Mouse (Mus musculus) neutrophil, adult 5-6 weeks (primary cell): ENCODE measurements at regions not wholly inside any gene's neighbourhood (a gene's known extent, or its start where the extent isn't known, plus 50 kb on each side); places are given as distances from the start of the nearest gene placed in this dataset.

Experiments
- ATAC-seq: fragments of 151-379, 151-347 bp; 2 replicates; pipeline ENCODE4 v1.8.0; 2017; ENCODE audit warnings: mild to moderate bottlenecking, moderate TSS enrichment; ENCODE audit not compliant: insufficient number of reproducible peaks, poor library complexity, low FRiP score, severe bottlenecking; ENCODE audit errors: extremely low read depth

- ATAC-seq, result no peak
These were observed 118.1 kb upstream of the Gm26657 start for GRCm38 (mm10) chr4:56621782-56622181.

DNA sequence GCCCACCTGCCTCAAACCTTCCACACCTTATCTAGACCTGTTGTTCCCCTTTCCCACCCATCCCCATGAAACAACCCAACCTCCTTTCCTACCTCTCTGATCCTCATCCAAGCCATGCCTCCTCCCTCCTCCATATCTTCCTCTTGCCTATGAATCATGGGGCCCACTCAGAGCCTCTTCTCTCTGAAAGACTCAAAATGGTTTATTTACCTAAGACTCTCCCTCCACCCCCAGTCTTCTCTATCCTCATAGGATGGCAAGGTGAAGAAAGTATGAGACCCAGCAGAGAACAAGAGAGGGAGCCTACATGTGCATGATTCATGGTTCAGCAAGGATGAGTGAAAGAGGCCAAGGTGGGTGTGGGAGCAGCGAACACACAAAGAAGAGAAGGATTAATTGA, 118.5 kb upstream of the Gm26657 start:
- ATAC-seq, result no peak

- ATAC-seq, result no peak
These were observed 119.2 kb upstream of the Gm26657 start for GRCm38 (mm10) chr4:56620628-56621027.

DNA sequence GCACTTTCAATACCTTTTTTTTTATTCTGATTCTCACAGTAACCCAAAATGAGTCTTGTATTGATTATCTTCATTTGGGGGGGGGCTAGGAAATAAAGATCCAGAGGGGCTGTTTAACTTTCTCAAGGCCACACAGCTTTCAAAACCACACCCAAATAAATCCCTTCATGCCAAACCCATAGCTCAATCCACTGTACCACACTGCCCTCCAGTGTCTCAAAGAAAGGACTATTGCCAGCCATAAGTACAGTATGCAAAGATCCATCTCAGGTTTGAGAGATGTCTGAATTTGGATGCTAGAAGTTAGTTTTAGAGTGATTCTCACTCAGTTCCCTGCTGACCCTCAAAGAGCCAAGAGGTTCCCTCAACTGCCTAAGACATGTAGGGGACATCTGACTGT, 120.1 kb upstream of the Gm26657 start:
- ATAC-seq, result no peak

DNA sequence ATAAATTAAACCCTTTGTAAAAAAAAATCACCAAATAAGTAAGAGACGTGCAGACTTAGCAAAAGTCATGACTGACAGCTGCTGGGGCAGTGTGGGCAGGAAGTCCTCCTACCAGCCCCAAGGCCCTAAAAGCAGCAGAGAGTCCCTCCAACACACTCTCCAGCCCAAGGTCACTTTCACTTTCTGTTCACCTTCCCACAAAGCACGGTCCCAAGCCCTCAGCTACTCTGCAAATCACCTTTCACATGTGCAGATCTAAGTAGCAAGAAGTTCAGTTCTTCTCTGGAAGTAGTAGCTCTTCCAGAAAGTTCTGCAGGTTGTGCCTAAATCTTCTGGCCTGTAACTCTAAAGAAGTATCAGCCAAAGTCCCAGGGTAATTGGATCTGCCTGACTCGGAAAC, 120.8 kb upstream of the Gm26657 start:
- ATAC-seq, result no peak

DNA sequence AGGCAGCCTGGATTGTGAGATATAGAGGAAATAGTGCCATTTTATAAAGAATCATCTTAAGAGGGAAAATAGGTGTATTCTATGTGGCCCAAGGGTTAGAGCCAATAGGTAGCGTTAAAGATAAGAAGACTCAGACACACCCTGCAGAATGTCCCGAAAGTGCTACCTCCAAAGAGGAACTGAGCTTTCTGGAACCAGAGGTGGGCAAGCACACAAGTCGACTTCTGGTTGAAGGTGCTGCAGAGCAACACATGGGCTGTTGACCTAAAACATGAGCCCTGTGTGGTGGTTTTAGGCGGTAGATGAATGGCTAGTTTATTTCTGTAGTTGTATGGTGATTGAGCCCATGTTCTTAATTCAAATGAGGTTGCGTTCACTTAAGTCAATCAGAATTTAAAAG, 121.4 kb upstream of the Gm26657 start:
- no peak for ATAC-seq

DNA sequence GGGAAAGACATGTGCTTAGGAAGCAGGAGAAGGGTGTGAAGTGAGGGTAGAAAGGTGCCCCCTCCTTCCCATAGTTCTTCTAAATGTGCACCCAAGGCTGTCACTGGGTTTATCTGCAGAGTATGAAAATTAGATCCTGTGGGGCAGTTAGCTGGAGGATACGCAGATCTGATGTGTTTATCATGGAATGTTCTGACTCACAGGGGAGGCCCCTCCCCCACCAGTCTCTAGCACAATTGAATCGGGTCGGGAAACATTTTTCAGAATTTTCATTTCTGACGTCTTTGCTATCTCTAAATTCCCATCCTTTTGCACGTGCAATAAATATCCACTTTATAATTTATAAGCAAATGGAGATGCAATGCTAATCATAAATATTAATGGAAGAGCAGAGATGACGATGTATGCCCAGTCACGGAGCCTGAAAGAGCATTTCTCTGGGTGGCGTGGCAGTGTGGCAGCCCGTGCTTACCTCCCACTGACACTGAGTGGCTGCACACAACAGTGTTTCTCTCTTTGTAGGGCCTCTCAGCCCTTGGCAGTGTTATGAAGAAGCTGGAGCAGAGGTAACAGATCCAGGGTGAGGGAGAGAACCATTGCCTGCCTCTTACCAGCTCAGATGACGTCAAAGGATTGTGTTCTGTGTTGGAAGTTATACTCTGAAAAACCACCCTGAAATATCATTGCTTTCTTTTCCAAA, 122.1 kb upstream of the Gm26657 start:
- ATAC-seq, result no peak

GRCm38 (mm10) chr4:56612325-56612724, 127.5 kb upstream of the Gm26657 start:
- no peak for ATAC-seq

GRCm38 (mm10) chr4:56611751-56612150, 128.1 kb upstream of the Gm26657 start:
- no peak for ATAC-seq

- ATAC-seq, result no peak
These were observed 129.6 kb upstream of the Gm26657 start for GRCm38 (mm10) chr4:56610273-56610672.

DNA sequence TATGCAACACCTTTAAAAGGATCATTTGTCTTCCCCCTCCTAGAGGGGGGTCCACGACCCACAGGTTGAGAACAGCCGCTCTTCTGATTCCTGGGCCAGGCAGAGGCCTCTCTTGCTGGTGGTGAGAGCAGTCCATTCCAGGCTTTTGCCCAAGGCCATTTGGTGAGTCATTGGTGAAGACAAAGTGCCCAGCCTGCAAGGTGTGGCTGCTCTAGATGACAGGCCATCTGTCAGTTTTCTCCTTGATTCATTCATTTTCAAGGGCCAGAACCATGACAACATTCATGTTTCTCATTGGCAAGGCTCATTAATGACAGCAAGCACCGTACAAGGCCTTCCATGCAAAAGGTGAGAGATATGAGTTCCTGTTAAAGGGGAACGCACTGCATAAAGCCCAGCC, 131.2 kb upstream of the Gm26657 start:
- ATAC-seq, result no peak

DNA sequence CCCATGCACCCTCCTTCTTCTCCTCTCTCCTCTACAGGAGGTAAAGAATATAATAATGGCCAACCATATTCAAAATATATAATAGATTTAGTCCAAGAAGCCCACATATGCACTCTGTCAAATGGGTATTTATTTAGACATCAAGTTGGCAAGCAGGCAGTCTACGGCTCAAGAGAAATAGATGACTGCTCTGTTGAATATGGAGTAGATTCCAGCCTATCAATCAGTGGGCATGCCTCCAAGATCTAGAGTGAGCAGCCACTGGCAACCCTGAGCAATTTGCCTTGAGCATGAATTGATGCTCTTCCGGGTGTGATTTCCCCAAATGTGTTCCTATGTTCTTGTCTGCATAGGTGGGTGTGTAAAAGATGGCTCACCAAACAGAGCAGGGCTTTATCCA, 141.5 kb upstream of the Gm26657 start:
- no peak for ATAC-seq

DNA sequence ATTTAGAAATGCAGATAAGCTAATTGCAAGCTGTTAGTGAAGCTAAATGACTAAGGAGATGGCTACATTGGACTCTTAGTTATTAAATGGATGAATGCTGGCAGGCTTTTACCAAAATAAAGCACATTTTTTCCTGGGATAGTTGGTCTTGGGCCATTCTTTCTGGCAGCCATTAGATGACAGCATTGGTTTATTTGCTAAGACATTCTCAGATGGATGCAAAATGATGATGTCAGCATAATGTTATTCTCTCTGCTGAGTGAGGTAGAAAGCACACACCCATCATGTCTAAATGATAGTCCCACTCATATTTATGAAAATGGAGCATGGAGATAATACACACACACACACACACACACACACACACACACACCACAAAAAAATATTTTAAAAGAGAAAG, 141.9 kb upstream of the Gm26657 start:
- no peak for ATAC-seq

DNA sequence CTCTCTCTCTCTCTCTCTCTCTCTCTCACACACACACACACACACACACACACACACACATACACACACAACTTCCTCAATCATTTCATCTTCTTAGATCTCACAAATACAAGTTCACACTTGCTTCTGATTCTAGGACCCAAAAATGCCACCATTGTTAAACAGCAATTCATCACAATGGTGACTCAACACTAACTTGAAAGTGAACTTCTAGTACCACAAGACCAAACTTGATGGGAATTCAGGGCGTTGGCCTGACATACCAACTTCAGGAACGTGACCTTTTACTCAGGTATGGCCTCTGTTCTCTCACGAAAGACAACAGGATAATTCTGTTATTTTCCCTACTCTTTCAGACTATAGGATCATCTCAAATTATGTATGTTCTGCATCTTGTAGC, 157.5 kb upstream of the Gm26657 start:
- no peak for ATAC-seq

- no peak for ATAC-seq
These were observed 162.9 kb upstream of the Gm26657 start for GRCm38 (mm10) chr4:56576837-56577548.

GRCm38 (mm10) chr4:56552126-56552525, 187.7 kb upstream of the Gm26657 start:
- ATAC-seq, result no peak

- ATAC-seq, result no peak
These were observed 206.4 kb upstream of the Gm26657 start for GRCm38 (mm10) chr4:56533344-56533985.

- ATAC-seq, result no peak
These were observed 206.9 kb upstream of the Gm26657 start for GRCm38 (mm10) chr4:56532921-56533320.

- no peak for ATAC-seq
These were observed 211.3 kb upstream of the Gm26657 start for GRCm38 (mm10) chr4:56528571-56528970.

GRCm38 (mm10) chr4:56524430-56524985, 215.4 kb upstream of the Gm26657 start:
- no peak for ATAC-seq
